Mouse (Mus musculus) spleen, adult 2 months (tissue): ENCODE results near the gene Ankrd36. TPM values are rescaled to one million over a fixed set of nuclear protein-coding genes. Genes with fewer than 3 reads are reported as not detected.

Source experiments
- DNase-seq, 2 experiments: peaks; one replicate each; pipeline versions ENCODE4 v3.0.0 to v3.0.0-alpha.2; 2012 to 2021; ENCODE audit warnings: low spot score in 2 of 2, low read depth in 1 of 2
- H3K27ac ChIP-seq: fragments of 200-500 bp; 2 replicates; pipeline ENCODE4 v1.5.1; 2012; ENCODE audit warnings: low read length, inconsistent platforms; ENCODE audit not compliant: insufficient read depth
- H3K27me3 ChIP-seq: fragments of 200-500 bp; 2 replicates; pipeline ENCODE4 v1.6.1; 2012; ENCODE audit warnings: mild to moderate bottlenecking, moderate library complexity, low read length, inconsistent platforms; ENCODE audit not compliant: control insufficient read depth, insufficient read depth
- H3K36me3 ChIP-seq: fragments of 200-500 bp; 2 replicates; pipeline ENCODE4 v1.6.1; 2012; ENCODE audit warnings: mild to moderate bottlenecking, low read length, inconsistent platforms; ENCODE audit not compliant: control insufficient read depth, insufficient read depth
- H3K4me1 ChIP-seq: fragments of 200-500 bp; 2 replicates; pipeline ENCODE4 v1.6.1; 2011; ENCODE audit warnings: inconsistent platforms; ENCODE audit not compliant: control insufficient read depth, insufficient read depth, insufficient read length
- H3K4me3 ChIP-seq: fragments of 200-500 bp; 2 replicates; pipeline ENCODE4 v1.5.1; 2011; ENCODE audit warnings: mild to moderate bottlenecking, inconsistent platforms; ENCODE audit not compliant: insufficient read depth, insufficient read length; ENCODE audit errors: extremely low read depth
- CTCF ChIP-seq: fragments of 200-500 bp; IDR thresholded peaks from 2 replicates; pipeline ENCODE4 v1.5.1; 2011; ENCODE audit warnings: mild to moderate bottlenecking, inconsistent platforms; ENCODE audit not compliant: insufficient read depth, insufficient read length, insufficient replicate concordance; ENCODE audit errors: extremely low read depth
- POLR2A ChIP-seq: fragments of 200-500 bp; IDR thresholded peaks from 2 replicates; pipeline ENCODE4 v1.6.1; 2011; ENCODE audit warnings: low read depth, low read length, inconsistent platforms
- WGBS: fragments of 180-500 bp; shearing (Covaris S2); methylation state at CpG from one replicate; pipeline ENCODE4 v1.1.7; 2018; 5-methylcytosine and 5-hydroxymethylcytosine counted together
- polyA plus RNA-seq: library from polyadenylated mRNA; depleted of rRNA; stranded (reverse); fragments of >200 nt; gene quantifications from 2 replicates; pipeline ENCODE4 v1.2.3, GENCODE M21; 2012

Gene Ankrd36
- polyA plus RNA-seq, 1 experiment = 0.02 TPM

GRCm38 (mm10) chr11:5702271-5702956, 132.9 kb downstream of the Ankrd36 start:
- DNase-seq = no peak
- no peak for TF ChIP-seq POLR2A
- TF ChIP-seq CTCF = no peak
- WGBS = 94% methylated on average over 5 of the region's 5 CpGs
- H3K27ac ChIP-seq = no peak overlapping the region
- no peak overlapping the region for H3K4me3 ChIP-seq
- H3K27me3 ChIP-seq = no peaks in the 10 kb centered on the region
- H3K36me3 ChIP-seq = peaks cover 6% of the 10 kb centered on the region
- no peaks in the 10 kb centered on the region; the same call in none of the 2 replicates for H3K4me1 ChIP-seq

- TF ChIP-seq CTCF (no peak), POLR2A (no peak)
- no peak overlapping the region for H3K4me3 ChIP-seq
- H3K27me3 ChIP-seq = no peaks in the 10 kb centered on the region
- WGBS = 94% methylated on average over 6 of the region's 6 CpGs
- H3K27ac ChIP-seq = no peak overlapping the region
- DNase-seq = no peak
- peaks cover 6% of the 10 kb centered on the region for H3K36me3 ChIP-seq
- H3K4me1 ChIP-seq = no peaks in the 10 kb centered on the region; the same call in none of the 2 replicates
Measured at GRCm38 (mm10) chr11:5702957-5703332, 133.5 kb downstream of the Ankrd36 start.

GRCm38 (mm10) chr11:5703341-5703740, 133.9 kb downstream of the Ankrd36 start:
- 93% methylated on average over 1 of the region's 1 CpGs for WGBS
- Histone ChIP-seq H3K27me3 (no peaks in the 10 kb centered on the region), H3K4me3 (no peak overlapping the region)

GRCm38 (mm10) chr11:5705972-5706371, 136.5 kb downstream of the Ankrd36 start:
- no peaks in the 10 kb centered on the region; the same call in none of the 2 replicates for H3K4me1 ChIP-seq
- H3K36me3 ChIP-seq = peaks cover 6% of the 10 kb centered on the region
- TF ChIP-seq POLR2A (no peak), CTCF (no peak)
- no peaks in the 10 kb centered on the region for H3K27me3 ChIP-seq
- no peak for DNase-seq
- H3K4me3 ChIP-seq = no peak overlapping the region
- H3K27ac ChIP-seq = no peak overlapping the region
- 94% methylated on average over 9 of the region's 9 CpGs for WGBS

More at GRCm38 (mm10) chr11:5703341-5703740, 133.9 kb downstream of the Ankrd36 start:
- DNase-seq = no peak
- TF ChIP-seq CTCF = no peak
- TF ChIP-seq POLR2A = no peak
- Histone ChIP-seq H3K36me3 (peaks cover 6% of the 10 kb centered on the region), H3K4me1 (no peaks in the 10 kb centered on the region; the same call in none of the 2 replicates), H3K27ac (no peak overlapping the region)

- peak in 1 of 2 experiments; percentile 42 for DNase-seq
- peak overlapping the region; percentile 93 for H3K4me3 ChIP-seq
- H3K27me3 ChIP-seq = no peaks in the 10 kb centered on the region
- peaks cover 6% of the 10 kb centered on the region for H3K36me3 ChIP-seq
- no peaks in the 10 kb centered on the region; the same call in none of the 2 replicates for H3K4me1 ChIP-seq
- no peak for TF ChIP-seq CTCF
- TF ChIP-seq POLR2A = no peak
- 2% methylated on average over 41 of the region's 43 CpGs for WGBS
- H3K27ac ChIP-seq = peak overlapping the region; percentile 7; the same call in 1 of the 2 replicates
Measured at GRCm38 (mm10) chr11:5706874-5707529, 137.5 kb downstream of the Ankrd36 start.

- peak overlapping the region; percentile 7; the same call in 1 of the 2 replicates for H3K27ac ChIP-seq
- peaks cover 6% of the 10 kb centered on the region for H3K36me3 ChIP-seq
- no peaks in the 10 kb centered on the region; the same call in none of the 2 replicates for H3K4me1 ChIP-seq
- WGBS = 23% methylated on average over 40 of the region's 50 CpGs
- DNase-seq = peak; percentile 74 to 91
- no peaks in the 10 kb centered on the region for H3K27me3 ChIP-seq
- H3K4me3 ChIP-seq = peak overlapping the region; percentile 93
- TF ChIP-seq POLR2A (peak; percentile 90), CTCF (no peak)
Measured at GRCm38 (mm10) chr11:5707530-5708353, 138.3 kb downstream of the Ankrd36 start.
